Mouse (Mus musculus) stomach, postnatal 0 days (tissue): ENCODE data around the gene Sart1. TPM values are rescaled to one million over a fixed set of nuclear protein-coding genes. Genes with fewer than 3 reads are reported as not detected.

Experiments used
- ATAC-seq: fragments of 200-750 bp; cut with Nextera tagmentation; 2 replicates; pipeline ENCODE4 v1.8.0; 2017; ENCODE audit not compliant: low FRiP score, low TSS enrichment
- DNase-seq: peaks from one replicate; pipeline ENCODE4 v3.0.0-alpha.2; 2016; ENCODE audit warnings: low spot score
- H3K27ac ChIP-seq: fragments of 300-500 bp; sonication (generic); replicated peaks from 2 replicates; pipeline ENCODE4 v1.5.1; 2014; ENCODE audit warnings: mild to moderate bottlenecking, control low read depth
- H3K27me3 ChIP-seq: fragments of 300-500 bp; sonication (generic); 2 replicates; pipeline ENCODE4 v1.6.1; 2014; ENCODE audit warnings: low read length; ENCODE audit not compliant: control insufficient read depth, insufficient read depth
- H3K36me3 ChIP-seq: fragments of 300-500 bp; sonication (generic); 2 replicates; pipeline ENCODE4 v1.6.1; 2014; ENCODE audit warnings: low read length, mixed read lengths; ENCODE audit not compliant: control insufficient read depth, insufficient read depth
- H3K4me1 ChIP-seq: fragments of 300-500 bp; sonication (generic); replicated peaks from 2 replicates; pipeline ENCODE4 v1.6.1; 2014; ENCODE audit warnings: antibody characterized with exemption; ENCODE audit not compliant: control insufficient read depth, insufficient read depth
- H3K4me2 ChIP-seq: fragments of 300-500 bp; sonication (generic); replicated peaks from 2 replicates; pipeline ENCODE4 v1.6.1; 2014; ENCODE audit warnings: low read depth, mild to moderate bottlenecking, control low read depth, moderate library complexity
- H3K4me3 ChIP-seq: fragments of 300-500 bp; sonication (generic); 2 replicates; pipeline ENCODE4 v1.5.1; 2014; ENCODE audit warnings: low read depth, low read length, control low read depth
- H3K9ac ChIP-seq: fragments of 300-500 bp; sonication (generic); 2 replicates; pipeline ENCODE4 v1.6.1; 2014; ENCODE audit warnings: mild to moderate bottlenecking, low read length, control low read depth, mixed read lengths
- H3K9me3 ChIP-seq: fragments of 300-500 bp; sonication (generic); 2 replicates; pipeline ENCODE4 v1.6.1; 2016; ENCODE audit warnings: low read length; ENCODE audit not compliant: control insufficient read depth
- CTCF ChIP-seq: IDR thresholded peaks from 2 replicates; pipeline ENCODE4 v1.5.1; 2016; ENCODE audit warnings: antibody characterized with exemption, low read depth, mild to moderate bottlenecking, moderate library complexity
- EP300 ChIP-seq: optimal IDR thresholded peaks from 2 replicates; pipeline ENCODE3; 2016; ENCODE audit warnings: antibody characterized with exemption
- WGBS: fragments of 180-500 bp; shearing (Covaris S2); extraction: QIAGEN DNeasy Blood & Tissue Kit; methylation state at CpG from one replicate; pipeline ENCODE4 v1.1.7; 2014; 5-methylcytosine and 5-hydroxymethylcytosine counted together
- polyA plus RNA-seq: library from polyadenylated mRNA; unstranded; fragments of >200 nt; fragmentation: Nextera tagmentation; extraction: Ambion mirVana; gene quantifications from 2 replicates; pipeline ENCODE4 v1.2.1, GENCODE M21; 2015

Gene Sart1
- 30.9 and 34.1 TPM in 2 replicates for polyA plus RNA-seq

GRCm38 (mm10) chr19:5388588-5389242 lies at the start of gene Sart1:
Gene Sart1 (minus strand): TSS chr19:5388703.
- Histone ChIP-seq H3K36me3 (peaks cover 9% of the 10 kb centered on the region), H3K4me2 (peak within 1 kb of the TSS; percentile 73), H3K9me3 (no peaks in the 10 kb centered on the region), H3K27ac (peak within 1 kb of the TSS; percentile 90), H3K27me3 (no peaks in the 10 kb centered on the region), H3K9ac (peak within 1 kb of the TSS; percentile 96), H3K4me3 (peak within 1 kb of the TSS; percentile 91), H3K4me1 (peaks cover 9% of the 10 kb centered on the region; the same call in 1 of the 2 replicates)
- peak; percentile 94 for ATAC-seq
- WGBS = 2% methylated on average over 42 of the region's 43 CpGs
- peak; percentile 94 for DNase-seq
- TF ChIP-seq CTCF (no peak), EP300 (no peak)

- no peak overlapping the region for H3K9ac ChIP-seq
- H3K27me3 ChIP-seq = no peaks in the 10 kb centered on the region
- no peak for ATAC-seq
- TF ChIP-seq CTCF (no peak), EP300 (no peak)
- no peak for DNase-seq
- no peak overlapping the region for H3K4me3 ChIP-seq
- peak overlapping the region; percentile 73; the same call in 1 of the 2 replicates for H3K27ac ChIP-seq
- 38% methylated on average over 7 of the region's 7 CpGs for WGBS
- no peaks in the 10 kb centered on the region for H3K36me3 ChIP-seq
- peaks cover 4% of the 10 kb centered on the region for H3K4me1 ChIP-seq
- H3K4me2 ChIP-seq = peak overlapping the region; percentile 69; the same call in 1 of the 2 replicates
- no peaks in the 10 kb centered on the region for H3K9me3 ChIP-seq
These were observed 45.4 kb upstream of the Sart1 start for GRCm38 (mm10) chr19:5433951-5434350.

- peak overlapping the region; percentile 57 for H3K9ac ChIP-seq
- peak; percentile 63 for ATAC-seq
- WGBS = 3% methylated on average over 16 of the region's 16 CpGs
These were observed 44.7 kb upstream of the Sart1 start for GRCm38 (mm10) chr19:5432992-5433852.

GRCm38 (mm10) chr19:5431911-5432464 lies 43.5 kb upstream of the Sart1 start:
- Histone ChIP-seq H3K4me3 (no peak overlapping the region), H3K36me3 (no peaks in the 10 kb centered on the region), H3K27ac (no peak overlapping the region), H3K4me2 (no peak overlapping the region), H3K4me1 (peaks cover 4% of the 10 kb centered on the region), H3K9me3 (no peaks in the 10 kb centered on the region), H3K9ac (no peak overlapping the region), H3K27me3 (no peaks in the 10 kb centered on the region)
- ATAC-seq = peak; percentile 23; the same call in 1 of the 2 replicates
- 36% methylated on average over 4 of the region's 4 CpGs for WGBS
- TF ChIP-seq EP300 (no peak), CTCF (no peak)
- no peak for DNase-seq

More at GRCm38 (mm10) chr19:5432992-5433852, 44.7 kb upstream of the Sart1 start:
- H3K27ac ChIP-seq = peak overlapping the region; percentile 73
- H3K4me2 ChIP-seq = peak overlapping the region; percentile 69
- H3K4me3 ChIP-seq = peak overlapping the region; percentile 30
- no peak for TF ChIP-seq EP300
- TF ChIP-seq CTCF = peak; percentile 72
- peaks cover 4% of the 10 kb centered on the region for H3K4me1 ChIP-seq
- no peaks in the 10 kb centered on the region for H3K36me3 ChIP-seq
- DNase-seq = peak; percentile 66
- H3K27me3 ChIP-seq = no peaks in the 10 kb centered on the region
- H3K9me3 ChIP-seq = no peaks in the 10 kb centered on the region

- no peak for TF ChIP-seq EP300
- TF ChIP-seq CTCF = no peak
- ATAC-seq = no peak
- no peaks in the 10 kb centered on the region for H3K27me3 ChIP-seq
- DNase-seq = no peak
- 84% methylated on average over 1 of the region's 1 CpGs for WGBS
- no peak overlapping the region for H3K9ac ChIP-seq
- H3K4me2 ChIP-seq = no peak overlapping the region
- peaks cover 9% of the 10 kb centered on the region for H3K4me1 ChIP-seq
- no peaks in the 10 kb centered on the region for H3K36me3 ChIP-seq
- no peak overlapping the region for H3K4me3 ChIP-seq
- no peak overlapping the region for H3K27ac ChIP-seq
- H3K9me3 ChIP-seq = no peaks in the 10 kb centered on the region
These were observed 41.9 kb upstream of the Sart1 start for GRCm38 (mm10) chr19:5430408-5430807.
